Mouse (Mus musculus) adrenal gland, postnatal 10 days (tissue): ENCODE results near the gene Zfp110. TPM values are rescaled to one million over a fixed set of nuclear protein-coding genes. Genes with fewer than 3 reads are reported as not detected.

Experiments
- DNase-seq: peaks from one replicate; pipeline ENCODE4 v3.0.0; 2021; ENCODE audit warnings: mixed read lengths
- total RNA-seq, 2 experiments: library from RNA; stranded (reverse); gene quantifications; 2 replicates each; pipeline ENCODE4 v1.2.3; 2021

The Zfp110 gene
- total RNA-seq, 2 experiments from 2014 or later, result 22.4 to 25.6 TPM

DNA sequence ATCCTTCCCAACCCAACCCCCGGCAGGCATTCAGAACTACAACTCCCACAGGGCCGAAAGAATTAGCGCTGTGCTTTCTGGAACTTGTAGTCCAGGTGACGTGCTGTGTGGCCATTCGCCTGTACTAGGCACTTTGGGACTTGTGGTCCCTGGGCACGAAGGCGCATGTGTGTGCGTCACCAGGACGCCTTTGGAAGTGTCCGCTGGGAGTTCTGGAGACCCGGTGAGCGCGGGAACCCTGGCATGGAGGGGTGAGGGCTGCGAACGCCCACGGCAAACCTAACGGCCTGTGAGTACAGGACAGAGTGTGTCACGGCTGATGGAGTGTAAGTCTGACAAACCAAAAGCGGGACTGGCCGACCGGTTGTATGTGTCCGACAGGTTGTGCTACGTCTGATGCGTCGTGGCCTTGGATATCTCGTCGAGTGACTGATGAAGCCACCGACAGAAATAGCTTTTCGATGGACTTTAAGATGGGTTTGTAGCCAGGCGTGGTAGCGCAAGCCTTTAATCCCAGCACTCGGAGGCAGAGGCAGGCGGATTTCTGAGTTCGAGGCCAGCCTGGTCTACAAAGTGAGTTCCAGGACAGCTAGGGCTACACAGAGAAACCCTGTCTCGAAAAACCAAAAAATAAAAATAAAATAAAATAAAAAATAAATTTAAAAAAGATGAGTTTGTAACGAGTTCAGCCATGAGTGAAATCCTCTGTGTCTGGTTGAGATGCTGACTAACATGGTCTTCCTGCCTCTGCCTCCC lies 63.3 kb downstream of the Zfp110 start, which contains the start of gene Zscan22:
Gene Zscan22, plus strand, starts transcription at position 161 of the 756 bp plus-strand sequence.
- peak; percentile 92 for DNase-seq

Other genes starting within 250 kb of the Zfp110 start
- gene Vmn2r53, start 226.0 kb upstream of the Zfp110 start, total RNA-seq, result under 1 TPM; under 0.01 to 0.06 TPM
- not detected for gene Vmn2r54, start 194.4 kb upstream of the Zfp110 start, total RNA-seq
- under 1 TPM in 1 of 2 experiments, not detected in 1; 0.15 TPM for gene Vmn2r55, start 149.8 kb upstream of the Zfp110 start, total RNA-seq
- gene Vmn2r56, start 99.8 kb upstream of the Zfp110 start, total RNA-seq, result not detected
- 1 to 10 TPM; 2.5 to 5.0 TPM for gene Zscan18, start 31.1 kb upstream of the Zfp110 start, total RNA-seq
- 10 to 100 TPM in 1 of 2 experiments, 1 to 10 TPM in 1; 7.8 to 14.0 TPM for gene Zfp329, start 15.9 kb upstream of the Zfp110 start, total RNA-seq
- gene Zfp128, start 46.4 kb downstream of the Zfp110 start, total RNA-seq, result 1 to 10 TPM; 3.4 to 4.2 TPM
- gene Zscan22, start 63.1 kb downstream of the Zfp110 start, total RNA-seq, result 10 to 100 TPM in 1 of 2 experiments, 1 to 10 TPM in 1; 9.7 to 10.2 TPM
- gene Rps5, start 87.5 kb downstream of the Zfp110 start, total RNA-seq, result 1,000 to 10,000 TPM; 1,018 to 1,027 TPM
- under 1 TPM; 0.36 to 0.54 TPM for gene Rnf225, start 92.7 kb downstream of the Zfp110 start, total RNA-seq
- 10 to 100 TPM in 1 of 2 experiments, 1 to 10 TPM in 1; 7.3 to 10.6 TPM for gene Zfp324, start 131.1 kb downstream of the Zfp110 start, total RNA-seq
- gene Zfp446, start 143.1 kb downstream of the Zfp110 start, total RNA-seq, result 1 to 10 TPM; 5.4 to 5.9 TPM
- 10 to 100 TPM; 24.2 to 50.8 TPM for gene Slc27a5, start 163.4 kb downstream of the Zfp110 start, total RNA-seq
- 100 to 1,000 TPM; 218 to 247 TPM for gene Trim28, start 164.4 kb downstream of the Zfp110 start, total RNA-seq
- gene Zbtb45, start 175.3 kb downstream of the Zfp110 start, total RNA-seq, result 10 to 100 TPM; 11.3 to 13.6 TPM
- gene Chmp2a, start 200.0 kb downstream of the Zfp110 start, total RNA-seq, result 100 to 1,000 TPM; 165 to 169 TPM
- 100 to 1,000 TPM; 175 to 186 TPM for gene Ube2m, start 203.5 kb downstream of the Zfp110 start, total RNA-seq
- gene Mzf1, start 220.0 kb downstream of the Zfp110 start, total RNA-seq, result 1 to 10 TPM; 2.1 to 4.9 TPM